Mouse (Mus musculus) bone marrow macrophage, adult 2 months (primary cell): ENCODE data around the gene Clint1. TPM values are rescaled to one million over a fixed set of nuclear protein-coding genes. Genes with fewer than 3 reads are reported as not detected.

ENCODE experiments used
- H3K27ac ChIP-seq: 2 replicates; pipeline ENCODE4 v1.5.1; 2012; ENCODE audit warnings: low read depth, low read length; ENCODE audit not compliant: insufficient read depth
- H3K4me1 ChIP-seq: 2 replicates; pipeline ENCODE4 v1.6.1; 2012; ENCODE audit warnings: low read length; ENCODE audit not compliant: control insufficient read depth, insufficient read depth
- H3K4me3 ChIP-seq: 2 replicates; pipeline ENCODE4 v1.5.1; 2012; ENCODE audit warnings: mild to moderate bottlenecking, low read length, moderate library complexity; ENCODE audit not compliant: insufficient read depth
- CTCF ChIP-seq: IDR thresholded peaks from 2 replicates; pipeline ENCODE4 v1.5.1; 2012; ENCODE audit warnings: low read depth, mild to moderate bottlenecking, low read length, moderate library complexity
- POLR2A ChIP-seq: IDR thresholded peaks from 2 replicates; pipeline ENCODE4 v1.6.1; 2012; ENCODE audit warnings: mild to moderate bottlenecking, low read depth, low read length, borderline replicate concordance
- polyA plus RNA-seq: library from polyadenylated mRNA; stranded (reverse); fragments of >200 nt; gene quantifications from 2 replicates; pipeline ENCODE4 v1.2.4, GENCODE M21; 2012; ENCODE audit not compliant: missing spikeins, insufficient read depth, insufficient read length

The Clint1 gene
- polyA plus RNA-seq, 1 experiment, result 67.7 TPM

DNA sequence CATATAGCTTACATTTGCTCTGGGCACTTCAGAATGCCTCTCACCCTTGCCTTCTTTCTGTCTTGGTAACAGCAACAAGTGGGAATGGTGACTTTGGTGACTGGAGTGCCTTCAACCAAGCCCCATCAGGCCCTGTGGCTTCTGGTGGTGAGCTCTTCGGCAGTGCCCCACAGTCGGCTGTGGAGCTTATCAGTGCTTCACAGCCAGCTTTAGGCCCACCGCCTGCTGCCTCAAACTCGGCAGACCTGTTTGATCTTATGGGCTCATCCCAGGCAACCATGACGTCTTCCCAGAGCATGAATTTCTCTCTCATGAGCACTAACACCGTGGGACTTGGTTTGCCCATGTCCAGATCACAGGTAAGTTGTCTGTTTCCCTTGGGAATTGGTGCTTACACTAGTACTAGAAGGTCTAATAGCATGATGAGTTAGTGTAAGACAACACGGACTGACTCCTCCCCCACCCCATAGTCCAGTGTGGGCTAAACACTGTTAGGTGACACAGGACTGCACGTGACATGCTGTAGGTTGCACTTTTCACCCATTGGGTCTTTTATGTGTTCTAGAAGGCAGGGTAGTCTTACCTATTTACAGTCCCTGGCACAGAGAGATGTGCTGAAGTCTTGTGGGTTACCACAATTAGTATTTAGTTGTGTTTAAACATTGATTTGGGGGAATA is 54.4 kb downstream of the Clint1 start:
- H3K27ac ChIP-seq, result no peak overlapping the region
- TF ChIP-seq POLR2A (no peak), CTCF (no peak)

DNA sequence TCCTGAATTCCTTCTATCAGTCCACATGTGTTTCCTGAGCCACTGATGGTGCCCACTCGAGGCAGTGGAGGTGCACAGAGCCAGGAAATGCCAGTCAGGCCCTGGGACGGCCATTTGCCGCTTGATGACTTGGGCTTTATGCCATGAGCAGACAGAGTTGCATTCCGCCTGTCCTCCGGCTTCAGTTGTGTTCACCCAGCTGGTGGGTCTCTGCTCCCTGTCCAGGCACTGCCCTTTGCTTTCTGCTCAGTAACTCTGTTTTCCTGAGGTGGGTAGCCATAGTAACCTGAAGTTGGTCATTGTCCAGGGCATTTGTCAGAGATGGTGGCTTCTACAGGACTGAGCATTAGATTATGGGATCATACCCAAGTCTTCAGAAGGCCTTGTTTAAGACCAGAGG is 55.5 kb downstream of the Clint1 start:
- H3K4me1 ChIP-seq, result peaks cover 3% of the 10 kb centered on the region; the same call in 1 of the 2 replicates
- no peak overlapping the region for H3K4me3 ChIP-seq
- no peak overlapping the region for H3K27ac ChIP-seq
- no peak for TF ChIP-seq POLR2A
- no peak for TF ChIP-seq CTCF

More for the DNA sequence above, 54.4 kb downstream of the Clint1 start:
- H3K4me1 ChIP-seq, result no peaks in the 10 kb centered on the region
- H3K4me3 ChIP-seq, result no peak overlapping the region

DNA sequence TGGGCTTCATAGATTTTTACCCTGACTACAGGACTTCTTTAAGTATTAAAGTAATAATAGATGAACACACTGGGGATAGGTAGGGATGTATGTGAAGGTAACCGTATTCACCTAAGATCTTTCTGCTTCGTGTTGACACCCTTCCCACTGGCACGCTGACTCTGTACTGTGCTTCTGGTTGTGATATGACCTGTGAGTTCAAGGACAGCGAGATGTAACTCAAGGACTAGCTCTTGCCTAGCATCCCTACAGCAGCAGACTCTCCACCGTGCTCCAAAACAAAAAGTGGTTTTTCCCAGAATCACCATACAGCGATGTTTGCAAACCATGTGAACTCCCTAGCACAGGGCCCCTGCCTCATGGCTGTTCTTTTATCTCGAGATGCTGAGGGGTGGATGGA is 56.2 kb downstream of the Clint1 start:
- TF ChIP-seq POLR2A (no peak), CTCF (no peak)
- Histone ChIP-seq H3K4me1 (peaks cover 3% of the 10 kb centered on the region; the same call in 1 of the 2 replicates), H3K4me3 (no peak overlapping the region), H3K27ac (no peak overlapping the region)

DNA sequence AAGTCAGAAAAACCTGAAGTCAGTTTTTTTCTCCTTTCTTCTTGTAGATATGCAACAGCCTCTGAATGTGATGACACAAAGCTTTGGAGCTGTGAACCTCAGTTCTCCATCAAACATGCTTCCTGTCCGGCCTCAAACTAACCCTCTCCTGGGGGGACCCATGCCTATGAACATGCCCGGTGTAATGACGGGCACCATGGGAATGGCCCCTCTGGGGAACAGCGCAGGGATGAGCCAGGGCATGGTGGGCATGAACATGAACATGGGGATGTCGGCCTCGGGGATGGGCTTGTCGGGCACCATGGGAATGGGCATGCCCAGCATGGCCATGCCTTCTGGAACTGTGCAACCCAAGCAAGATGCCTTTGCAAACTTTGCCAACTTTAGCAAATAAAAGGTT is 57.0 kb downstream of the Clint1 start:
- no peak overlapping the region for H3K4me3 ChIP-seq
- no peak overlapping the region for H3K27ac ChIP-seq
- H3K4me1 ChIP-seq, result peaks cover 3% of the 10 kb centered on the region; the same call in 1 of the 2 replicates
- TF ChIP-seq CTCF (no peak), POLR2A (no peak)

DNA sequence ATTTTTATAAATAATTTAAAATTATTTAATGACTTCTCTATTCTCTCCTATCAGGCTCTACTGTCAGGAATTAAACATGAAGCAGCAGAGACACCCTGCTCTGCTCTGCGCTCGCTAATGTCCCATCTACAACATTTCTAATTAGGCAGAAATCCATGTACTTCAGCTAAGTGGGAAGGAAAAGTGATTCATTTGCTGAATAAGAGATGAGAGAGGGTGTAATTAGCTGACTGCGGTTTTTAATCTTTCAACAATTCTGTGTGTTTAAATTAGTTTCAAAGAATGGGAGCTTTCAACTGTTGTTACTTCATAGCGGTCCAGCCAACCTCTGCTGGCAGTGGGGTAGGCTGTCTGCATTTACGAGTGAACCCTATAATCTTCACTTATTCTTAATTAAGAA is 58.9 kb downstream of the Clint1 start:
- Histone ChIP-seq H3K4me3 (no peak overlapping the region), H3K27ac (no peak overlapping the region), H3K4me1 (peaks cover 3% of the 10 kb centered on the region; the same call in 1 of the 2 replicates)
- TF ChIP-seq CTCF (no peak), POLR2A (no peak)

DNA sequence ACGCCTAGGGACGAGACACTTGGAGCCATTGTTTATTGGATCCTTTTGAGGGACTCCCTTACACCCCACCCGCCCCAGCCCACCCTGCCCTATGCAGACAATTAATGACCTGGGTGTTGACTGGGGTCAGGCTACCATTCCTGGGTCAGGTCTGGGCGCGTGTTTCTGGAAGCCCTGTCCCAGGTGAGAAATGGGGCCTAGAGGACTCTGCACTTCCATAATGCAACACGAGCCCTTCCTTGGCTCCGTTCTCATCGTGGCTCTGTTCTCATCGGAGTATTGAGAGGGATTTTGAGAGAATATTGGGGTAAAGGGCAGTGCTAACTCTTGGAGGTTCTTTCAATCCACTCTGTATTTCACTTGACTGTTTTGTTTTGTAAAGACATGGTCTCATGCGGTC is 64.3 kb downstream of the Clint1 start:
- no peak overlapping the region for H3K4me3 ChIP-seq
- H3K27ac ChIP-seq, result no peak overlapping the region
- TF ChIP-seq POLR2A, result no peak
- TF ChIP-seq CTCF, result no peak

DNA sequence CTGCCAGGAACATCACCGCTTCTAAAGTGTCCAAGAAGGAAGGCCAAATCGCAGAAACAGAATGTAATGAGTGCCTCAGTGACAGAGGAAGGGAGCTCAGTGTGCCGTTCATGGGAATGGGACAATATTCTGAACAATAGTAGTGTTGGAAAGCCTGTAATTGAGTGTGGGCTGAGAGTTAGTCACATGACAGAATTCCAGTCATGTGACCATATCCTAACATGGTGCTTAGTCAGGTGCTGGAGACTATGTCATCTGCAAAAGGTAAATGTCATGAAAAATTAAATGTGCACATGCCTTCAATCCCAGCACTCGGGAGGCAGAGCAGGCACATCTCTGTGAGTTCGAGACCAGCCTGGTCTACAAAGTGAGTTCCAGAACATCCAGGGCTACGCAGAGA is 66.2 kb downstream of the Clint1 start:
- H3K27ac ChIP-seq, result no peak overlapping the region
- TF ChIP-seq CTCF (no peak), POLR2A (no peak)

More for the DNA sequence above, 64.3 kb downstream of the Clint1 start:
- peaks cover 3% of the 10 kb centered on the region; the same call in 1 of the 2 replicates for H3K4me1 ChIP-seq

DNA sequence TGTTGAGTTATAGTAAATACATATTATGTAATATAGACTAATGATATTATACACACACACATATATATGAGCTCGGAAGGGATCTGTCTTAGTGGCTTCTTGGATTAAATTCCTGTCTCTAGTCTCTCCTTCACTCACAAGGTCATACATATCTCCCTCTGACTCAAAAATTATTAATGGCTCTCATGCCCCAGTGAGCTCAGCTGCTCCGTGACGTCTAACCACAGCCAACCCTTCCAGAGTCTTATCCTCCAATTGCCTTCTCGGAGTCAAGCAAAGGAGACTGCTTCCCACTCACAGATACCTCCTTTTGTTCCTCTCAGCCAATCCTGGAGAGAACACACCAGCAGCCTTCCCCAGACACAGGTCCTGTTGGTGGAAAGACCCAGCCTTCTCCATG is 67.0 kb downstream of the Clint1 start:
- Histone ChIP-seq H3K27ac (no peak overlapping the region), H3K4me3 (no peak overlapping the region), H3K4me1 (no peaks in the 10 kb centered on the region)
- TF ChIP-seq POLR2A, result no peak
- no peak for TF ChIP-seq CTCF

More for the DNA sequence above, 66.2 kb downstream of the Clint1 start:
- Histone ChIP-seq H3K4me3 (no peak overlapping the region), H3K4me1 (no peaks in the 10 kb centered on the region)

DNA sequence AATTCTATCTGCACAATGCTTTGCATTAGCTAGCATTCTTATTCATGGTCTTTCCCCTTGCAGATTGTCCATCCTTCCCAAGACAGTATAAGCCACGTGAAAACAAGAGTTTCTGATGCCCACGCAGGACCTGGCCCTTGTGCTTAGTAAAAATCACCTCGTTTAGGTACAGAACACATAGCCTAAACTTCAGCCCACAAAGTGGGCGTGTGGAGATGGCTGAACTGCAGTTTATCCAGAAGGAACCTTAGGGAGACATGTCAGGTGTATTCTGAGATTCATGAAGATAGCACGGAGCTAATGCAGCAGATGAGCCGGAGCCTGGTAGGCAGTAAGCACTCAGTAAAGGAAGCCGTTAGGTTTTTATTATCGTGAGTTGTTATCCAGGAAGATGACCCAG is 69.2 kb downstream of the Clint1 start:
- Histone ChIP-seq H3K4me1 (no peaks in the 10 kb centered on the region), H3K4me3 (no peak overlapping the region), H3K27ac (no peak overlapping the region)
- TF ChIP-seq CTCF (no peak), POLR2A (no peak)

DNA sequence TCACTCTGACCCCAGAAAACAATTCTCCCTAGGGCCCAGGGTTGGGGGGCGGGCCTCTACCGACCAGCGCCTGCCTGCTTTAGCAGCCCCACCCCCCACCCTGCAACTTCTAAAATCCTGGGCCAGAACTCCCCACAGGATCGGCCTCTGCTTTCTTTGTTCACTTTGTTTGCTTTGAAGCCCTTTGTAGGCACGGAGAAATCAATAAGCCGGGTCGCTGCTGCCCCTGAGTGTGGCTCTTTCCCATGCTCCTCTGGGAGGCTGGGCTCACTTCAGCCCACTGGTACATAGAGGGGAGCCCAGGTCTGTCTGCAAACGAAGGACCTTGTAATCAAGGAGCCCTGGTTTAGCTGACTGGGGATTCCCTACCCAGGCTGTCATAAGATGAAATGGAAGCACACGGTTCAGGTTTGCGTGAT is 69.6 kb downstream of the Clint1 start:
- no peaks in the 10 kb centered on the region for H3K4me1 ChIP-seq

More for the DNA sequence above, 69.6 kb downstream of the Clint1 start:
- H3K4me3 ChIP-seq, result no peak overlapping the region
- TF ChIP-seq POLR2A (no peak), CTCF (no peak)
- H3K27ac ChIP-seq, result no peak overlapping the region
